Mouse (Mus musculus) hindbrain, postnatal 0 days (tissue): ENCODE results near the gene Kat6b. TPM values are rescaled to one million over a fixed set of nuclear protein-coding genes. Genes with fewer than 3 reads are reported as not detected.
A peak's percentile ranks its signal among the peaks of the same experiment; 100 is the strongest.

Experiments
- ATAC-seq: fragments of 200-750 bp; cut with Nextera tagmentation; 2 replicates; pipeline ENCODE4 v1.8.0; 2017; ENCODE audit warnings: mild to moderate bottlenecking, moderate TSS enrichment, moderate library complexity
- DNase-seq: peaks from one replicate; pipeline ENCODE4 v3.0.0-alpha.2; 2015; ENCODE audit warnings: low spot score
- H3K27ac ChIP-seq: fragments of 300-500 bp; sonication (generic); 2 replicates; pipeline ENCODE4 v1.5.1; 2014; ENCODE audit warnings: mild to moderate bottlenecking
- H3K27me3 ChIP-seq: fragments of 300-500 bp; sonication (generic); 2 replicates; pipeline ENCODE4 v1.6.1; 2014; ENCODE audit warnings: low read length, mixed read lengths; ENCODE audit not compliant: insufficient read depth
- H3K36me3 ChIP-seq: fragments of 300-500 bp; sonication (generic); 2 replicates; pipeline ENCODE4 v1.6.1; 2014; ENCODE audit warnings: low read length, mixed read lengths; ENCODE audit not compliant: insufficient read depth
- H3K4me1 ChIP-seq: fragments of 300-500 bp; sonication (generic); 2 replicates; pipeline ENCODE4 v1.6.1; 2014; ENCODE audit warnings: antibody characterized with exemption, low read length, mixed read lengths; ENCODE audit not compliant: insufficient read depth
- H3K4me2 ChIP-seq: fragments of 300-500 bp; sonication (generic); 2 replicates; pipeline ENCODE4 v1.6.1; 2014; ENCODE audit warnings: low read depth, mild to moderate bottlenecking, low read length, moderate library complexity, mixed read lengths
- H3K4me3 ChIP-seq: fragments of 300-500 bp; sonication (generic); 2 replicates; pipeline ENCODE4 v1.5.1; 2014; ENCODE audit warnings: low read length
- H3K9ac ChIP-seq: fragments of 300-500 bp; sonication (generic); replicated peaks from 2 replicates; pipeline ENCODE4 v1.6.1; 2014; ENCODE audit warnings: mild to moderate bottlenecking, low read length, moderate library complexity, mixed read lengths
- H3K9me3 ChIP-seq: fragments of 300-500 bp; sonication (generic); 2 replicates; pipeline ENCODE4 v1.6.1; 2016; ENCODE audit warnings: low read length, mixed read lengths
- CTCF ChIP-seq: IDR thresholded peaks from 2 replicates; pipeline ENCODE4 v1.5.1; 2016; ENCODE audit warnings: antibody characterized with exemption, control low read depth, low read depth
- WGBS: fragments of 180-500 bp; shearing (Covaris S2); extraction: QIAGEN DNeasy Blood & Tissue Kit; methylation state at CpG from one replicate; pipeline ENCODE4 v1.1.7; 2014; 5-methylcytosine and 5-hydroxymethylcytosine counted together
- polyA plus RNA-seq: library from polyadenylated mRNA; unstranded; fragments of >200 nt; fragmentation: Nextera tagmentation; extraction: Ambion mirVana; gene quantifications from 2 replicates; pipeline ENCODE4 v1.2.1, GENCODE M21; 2015
- total RNA-seq: library from RNA; depleted of rRNA; stranded (reverse); fragments of >200 nt; gene quantifications from 2 replicates; pipeline ENCODE4 v1.2.3, GENCODE M21; 2014

The Kat6b gene
- total and polyA plus RNA-seq, 2 experiments from 2014 or later, result 15.2 to 33.0 TPM

DNA sequence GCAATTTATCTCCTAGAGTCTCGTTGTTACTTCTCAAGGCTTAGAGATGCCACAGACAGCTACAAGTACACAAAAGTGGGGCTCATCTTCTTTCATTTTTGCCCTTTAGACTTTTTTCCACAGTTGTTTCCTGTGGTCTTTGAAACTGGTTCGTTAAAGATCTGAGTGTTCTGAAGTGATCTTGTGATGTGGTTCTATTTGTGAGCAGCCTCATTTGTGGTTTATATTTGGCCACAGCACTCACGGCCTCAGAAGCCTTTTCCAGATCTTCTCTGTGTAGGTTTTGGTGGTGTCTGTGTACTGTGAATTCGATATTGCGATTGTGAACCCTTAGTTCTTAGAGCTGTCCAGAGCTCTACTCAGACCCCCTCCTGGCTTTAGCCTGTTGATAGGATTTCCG lies 155.3 kb downstream of the Kat6b start:
- H3K4me1 ChIP-seq, result no peaks in the 10 kb centered on the region
- no peak overlapping the region for H3K4me3 ChIP-seq
- no peak overlapping the region for H3K9ac ChIP-seq
- H3K36me3 ChIP-seq, result peaks cover 8% of the 10 kb centered on the region; the same call in 1 of the 2 replicates
- WGBS, result 75% methylated on average over 6 of the region's 6 CpGs
- peak overlapping the region; percentile 34; the same call in 1 of the 2 replicates for H3K27ac ChIP-seq
- no peaks in the 10 kb centered on the region for H3K27me3 ChIP-seq
- no peak overlapping the region for H3K4me2 ChIP-seq
- no peak for TF ChIP-seq CTCF
- no peaks in the 10 kb centered on the region for H3K9me3 ChIP-seq
- ATAC-seq (no peak), DNase-seq (no peak)

DNA sequence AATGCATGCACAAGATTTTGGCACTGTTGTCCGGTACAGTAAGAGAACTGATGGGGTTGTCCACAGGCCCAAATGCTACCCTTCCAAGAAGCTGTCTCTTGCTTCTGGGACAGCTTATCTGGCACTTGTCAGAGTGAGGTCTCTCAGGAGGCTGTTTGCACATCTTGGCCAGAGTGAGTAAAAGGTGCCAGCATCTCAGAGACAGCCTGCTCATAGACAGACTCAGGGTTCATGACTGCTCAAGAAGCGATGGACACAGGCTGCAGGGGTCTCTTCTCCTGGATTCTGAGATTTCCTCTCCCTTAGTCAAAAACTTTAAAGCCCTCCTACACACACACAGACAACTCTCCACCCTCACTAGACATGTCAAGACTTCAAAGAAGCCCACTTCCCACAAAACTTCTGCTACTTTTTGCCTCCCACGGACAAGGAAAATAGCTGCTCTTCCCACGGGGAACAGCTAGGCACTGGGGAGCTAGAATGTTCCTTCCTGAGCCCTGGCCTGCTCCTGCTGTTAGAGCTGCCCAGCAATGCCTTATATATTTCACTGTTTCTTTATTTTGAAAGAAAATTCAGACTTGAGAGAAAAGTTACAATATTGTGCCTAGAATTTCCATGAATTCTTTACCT lies 159.7 kb downstream of the Kat6b start:
- no peak for TF ChIP-seq CTCF
- Histone ChIP-seq H3K36me3 (peaks cover 9% of the 10 kb centered on the region; the same call in 1 of the 2 replicates), H3K27ac (no peak overlapping the region), H3K9ac (no peak overlapping the region), H3K4me2 (no peak overlapping the region), H3K4me3 (no peak overlapping the region), H3K9me3 (no peaks in the 10 kb centered on the region), H3K27me3 (no peaks in the 10 kb centered on the region), H3K4me1 (no peaks in the 10 kb centered on the region)
- WGBS, result 66% methylated on average over 4 of the region's 4 CpGs
- DNase-seq (no peak), ATAC-seq (no peak)

GRCm38 (mm10) chr14:21653813-21654212 lies 172.6 kb downstream of the Kat6b start:
- Histone ChIP-seq H3K27me3 (no peaks in the 10 kb centered on the region), H3K4me2 (no peak overlapping the region), H3K9me3 (no peaks in the 10 kb centered on the region), H3K4me1 (no peaks in the 10 kb centered on the region), H3K27ac (no peak overlapping the region), H3K9ac (no peak overlapping the region), H3K36me3 (no peaks in the 10 kb centered on the region), H3K4me3 (no peak overlapping the region)
- no peak for TF ChIP-seq CTCF
- DNase-seq (no peak), ATAC-seq (no peak)
- 80% methylated on average over 2 of the region's 2 CpGs for WGBS

DNA sequence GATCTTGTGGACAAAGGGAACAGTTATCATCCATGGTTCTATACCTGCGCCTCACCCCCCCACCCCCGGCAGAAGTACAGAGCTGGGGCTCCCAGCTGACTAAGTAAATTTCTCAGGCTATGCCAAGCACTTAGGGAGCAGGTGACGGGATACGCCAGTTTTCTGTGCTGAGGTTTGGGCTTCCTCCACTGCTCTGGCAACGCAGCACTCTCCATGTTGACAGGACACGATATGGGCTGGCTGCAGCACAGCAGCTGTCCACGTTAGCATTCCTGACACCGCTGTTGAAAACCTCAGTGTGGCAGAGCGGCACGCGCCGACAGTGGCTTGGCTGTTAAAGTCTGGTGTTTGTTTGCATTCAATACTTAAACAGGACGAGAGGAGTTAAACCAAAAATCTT lies 177.9 kb downstream of the Kat6b start:
- 39% methylated on average over 13 of the region's 13 CpGs for WGBS
- ATAC-seq (peak; percentile 39; the same call in 1 of the 2 replicates), DNase-seq (peak; percentile 46)
- H3K36me3 ChIP-seq, result peaks cover 20% of the 10 kb centered on the region
- H3K27ac ChIP-seq, result peak overlapping the region; percentile 45; the same call in 1 of the 2 replicates
- no peaks in the 10 kb centered on the region for H3K4me1 ChIP-seq
- H3K9me3 ChIP-seq, result no peaks in the 10 kb centered on the region
- H3K4me2 ChIP-seq, result peak overlapping the region; percentile 35
- H3K27me3 ChIP-seq, result no peaks in the 10 kb centered on the region
- no peak overlapping the region for H3K9ac ChIP-seq
- no peak for TF ChIP-seq CTCF
- H3K4me3 ChIP-seq, result no peak overlapping the region

DNA sequence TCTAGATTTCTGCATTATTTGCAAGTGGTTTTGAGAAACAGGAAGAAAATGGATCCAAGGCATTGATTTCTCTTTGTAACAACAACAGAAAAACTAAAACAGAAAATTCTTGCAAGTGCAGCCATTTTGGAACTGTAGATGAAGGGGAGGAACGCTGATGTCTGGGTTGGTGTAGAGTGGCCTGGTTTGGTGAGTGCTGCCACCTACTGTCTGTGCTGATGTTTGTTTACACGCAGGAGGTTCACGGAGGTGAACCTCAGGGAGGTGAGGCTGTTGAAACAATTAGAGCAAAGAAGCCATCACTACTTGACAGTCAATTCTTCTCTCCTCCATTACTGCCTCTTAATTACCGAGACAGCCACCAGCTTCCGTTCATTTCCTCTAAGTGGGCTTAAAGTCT lies 178.4 kb downstream of the Kat6b start:
- Histone ChIP-seq H3K9me3 (no peaks in the 10 kb centered on the region), H3K9ac (no peak overlapping the region), H3K4me2 (peak overlapping the region; percentile 35), H3K36me3 (peaks cover 25% of the 10 kb centered on the region), H3K27me3 (no peaks in the 10 kb centered on the region), H3K27ac (peak overlapping the region; percentile 45; the same call in 1 of the 2 replicates), H3K4me1 (no peaks in the 10 kb centered on the region), H3K4me3 (no peak overlapping the region)
- TF ChIP-seq CTCF, result peak; percentile 81
- peak; percentile 85 for DNase-seq
- 22% methylated on average over 5 of the region's 5 CpGs for WGBS
- ATAC-seq, result peak; percentile 89

DNA sequence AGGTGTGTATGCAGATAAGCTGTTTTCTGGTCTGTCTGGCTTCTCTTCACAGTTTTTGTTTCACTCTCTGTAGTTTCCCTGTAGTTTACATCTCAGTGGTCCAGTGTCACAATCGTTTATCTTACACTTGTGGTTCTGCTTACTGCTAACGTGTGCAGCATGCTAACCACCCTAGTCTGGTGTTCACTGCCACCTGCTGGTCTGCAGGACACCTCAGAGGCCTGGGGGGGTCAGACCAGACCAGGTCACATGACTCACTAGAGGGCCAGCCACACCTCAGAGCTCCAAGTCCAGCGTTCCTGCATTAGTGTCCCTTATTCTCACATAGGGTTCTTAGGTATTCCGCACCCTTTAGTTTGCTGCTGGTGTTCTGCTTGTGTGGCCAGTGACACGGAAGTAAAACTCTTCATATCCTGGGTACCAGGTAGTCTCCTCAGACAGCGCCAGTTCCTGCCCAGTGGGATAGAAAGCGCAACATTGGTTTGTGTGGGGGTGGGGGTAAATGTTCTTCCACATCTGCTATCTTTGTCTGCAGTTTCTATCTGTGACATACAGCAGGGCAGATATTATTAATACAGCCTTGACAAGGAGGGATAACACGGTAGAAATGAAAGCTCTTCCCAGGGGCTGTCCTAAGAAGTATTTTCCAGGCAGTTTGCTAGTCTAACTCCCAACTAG lies 181.4 kb downstream of the Kat6b start:
- Histone ChIP-seq H3K9me3 (no peaks in the 10 kb centered on the region), H3K36me3 (peaks cover 33% of the 10 kb centered on the region), H3K4me2 (no peak overlapping the region), H3K27ac (no peak overlapping the region), H3K4me1 (no peaks in the 10 kb centered on the region), H3K27me3 (no peaks in the 10 kb centered on the region), H3K9ac (no peak overlapping the region), H3K4me3 (no peak overlapping the region)
- 80% methylated on average over 8 of the region's 8 CpGs for WGBS
- ATAC-seq (peak; percentile 61; the same call in 1 of the 2 replicates), DNase-seq (peak; percentile 43)
- peak; percentile 55 for TF ChIP-seq CTCF

DNA sequence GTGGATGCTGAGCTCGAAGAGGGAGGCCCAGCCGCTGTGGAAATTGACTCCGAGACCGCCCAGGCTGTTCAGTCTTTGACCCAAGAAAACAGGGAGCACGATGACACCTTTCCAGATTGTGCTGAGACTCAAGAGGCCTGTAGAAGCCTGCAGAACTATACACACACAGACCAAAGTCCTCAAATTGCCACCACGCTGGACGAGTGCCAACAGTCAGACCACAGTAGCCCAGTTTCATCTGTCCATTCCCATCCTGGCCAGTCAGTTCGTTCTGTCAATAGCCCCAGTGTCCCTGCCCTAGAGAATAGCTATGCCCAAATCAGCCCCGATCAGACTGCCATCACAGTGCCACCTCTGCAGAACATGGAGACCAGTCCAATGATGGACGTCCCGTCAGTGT lies 188.0 kb downstream of the Kat6b start:
- peak; percentile 25 for DNase-seq
- peak; percentile 31; the same call in 1 of the 2 replicates for ATAC-seq
- no peaks in the 10 kb centered on the region for H3K9me3 ChIP-seq

More for the DNA sequence above, 188.0 kb downstream of the Kat6b start:
- WGBS, result 83% methylated on average over 11 of the region's 11 CpGs
- Histone ChIP-seq H3K4me1 (no peaks in the 10 kb centered on the region), H3K4me2 (no peak overlapping the region), H3K27ac (peak overlapping the region; percentile 34; the same call in 1 of the 2 replicates), H3K9ac (no peak overlapping the region), H3K27me3 (no peaks in the 10 kb centered on the region), H3K36me3 (peaks cover 24% of the 10 kb centered on the region), H3K4me3 (no peak overlapping the region)
- no peak for TF ChIP-seq CTCF
